Mouse (Mus musculus) intestine, postnatal 0 days (tissue): ENCODE data around the gene Galnt7. TPM values are rescaled to one million over a fixed set of nuclear protein-coding genes. Genes with fewer than 3 reads are reported as not detected.
"Not testable (repeated sequence)": the region's sequence is repeated elsewhere in the genome, so short reads cannot be mapped to it uniquely, and the experiment has no call there.

Source experiments
- ATAC-seq: fragments of 200-750 bp; cut with Nextera tagmentation; 2 replicates; pipeline ENCODE4 v1.8.0; 2017; ENCODE audit warnings: mild to moderate bottlenecking, moderate TSS enrichment, moderate library complexity
- H3K27ac ChIP-seq: fragments of 300-500 bp; sonication (generic); 2 replicates; pipeline ENCODE4 v1.5.1; 2014; ENCODE audit warnings: mild to moderate bottlenecking, low read depth, low read length, moderate library complexity
- H3K27me3 ChIP-seq: fragments of 300-500 bp; sonication (generic); replicated peaks from 2 replicates; pipeline ENCODE4 v1.6.1; 2014; ENCODE audit warnings: low read length, mixed read lengths; ENCODE audit not compliant: control insufficient read depth, insufficient read depth
- H3K36me3 ChIP-seq: fragments of 300-500 bp; sonication (generic); 2 replicates; pipeline ENCODE4 v1.6.1; 2014; ENCODE audit warnings: mild to moderate bottlenecking, moderate library complexity; ENCODE audit not compliant: control insufficient read depth, insufficient read depth
- H3K4me1 ChIP-seq: fragments of 300-500 bp; sonication (generic); replicated peaks from 2 replicates; pipeline ENCODE4 v1.6.1; 2014; ENCODE audit warnings: antibody characterized with exemption, low read length, mixed read lengths; ENCODE audit not compliant: control insufficient read depth, insufficient read depth
- H3K4me2 ChIP-seq: fragments of 300-500 bp; sonication (generic); replicated peaks from 2 replicates; pipeline ENCODE4 v1.6.1; 2014; ENCODE audit warnings: low read depth, mild to moderate bottlenecking, moderate library complexity
- H3K4me3 ChIP-seq: fragments of 300-500 bp; sonication (generic); 2 replicates; pipeline ENCODE4 v1.5.1; 2014; ENCODE audit warnings: low read depth, low read length
- H3K9ac ChIP-seq: fragments of 300-500 bp; sonication (generic); 2 replicates; pipeline ENCODE4 v1.6.1; 2014; ENCODE audit warnings: mild to moderate bottlenecking, low read depth, low read length
- H3K9me3 ChIP-seq: fragments of 300-500 bp; sonication (generic); 2 replicates; pipeline ENCODE4 v1.6.1; 2016; ENCODE audit warnings: mixed run types; ENCODE audit not compliant: control insufficient read depth
- CTCF ChIP-seq: sonication (generic); IDR thresholded peaks from 2 replicates; pipeline ENCODE4 v1.5.1; 2016; ENCODE audit warnings: low read depth, mild to moderate bottlenecking, control low read depth, antibody characterized with exemption, moderate library complexity
- WGBS: fragments of 180-500 bp; shearing (Covaris S2); extraction: QIAGEN DNeasy Blood & Tissue Kit; methylation state at CpG from one replicate; pipeline ENCODE4 v1.1.7; 2014; 5-methylcytosine and 5-hydroxymethylcytosine counted together
- polyA plus RNA-seq: library from polyadenylated mRNA; unstranded; fragments of >200 nt; fragmentation: Nextera tagmentation; extraction: Ambion mirVana; gene quantifications from 2 replicates; pipeline ENCODE4 v1.2.1, GENCODE M21; 2015

The Galnt7 gene
- polyA plus RNA-seq, 1 experiment from 2014 or later, result 20.2 TPM

DNA sequence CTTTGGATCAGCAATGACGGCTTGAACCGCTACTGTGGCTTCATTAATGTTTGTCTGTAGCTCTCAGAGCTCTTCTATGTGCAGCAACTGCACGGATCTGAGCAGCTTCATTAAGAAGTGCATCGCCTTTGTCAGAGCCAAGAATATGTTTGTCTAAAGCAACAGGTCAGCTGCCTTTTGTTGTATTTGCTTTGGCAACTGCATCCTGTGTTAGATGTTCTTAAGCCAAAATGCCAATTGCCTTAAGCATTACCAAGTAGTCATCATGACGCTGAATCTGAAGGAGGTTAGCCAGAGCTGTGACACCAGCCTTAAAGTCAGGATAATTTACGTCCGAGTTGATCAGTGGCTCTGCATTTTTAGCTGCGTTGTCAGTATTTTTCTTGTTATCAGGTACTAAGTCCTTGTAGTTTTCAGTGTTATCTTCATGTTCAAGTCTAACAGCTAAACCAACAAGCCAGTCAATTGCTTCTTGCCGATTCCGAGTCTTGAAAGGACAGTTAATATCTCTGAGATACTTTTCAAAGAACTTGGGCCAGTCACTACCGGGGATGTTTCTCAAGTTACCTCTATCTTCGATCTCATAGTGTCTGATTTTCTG, 132.5 kb downstream of the Galnt7 start:
- no peaks in the 10 kb centered on the region for H3K4me1 ChIP-seq
- 71% methylated on average over 12 of the region's 12 CpGs for WGBS

DNA sequence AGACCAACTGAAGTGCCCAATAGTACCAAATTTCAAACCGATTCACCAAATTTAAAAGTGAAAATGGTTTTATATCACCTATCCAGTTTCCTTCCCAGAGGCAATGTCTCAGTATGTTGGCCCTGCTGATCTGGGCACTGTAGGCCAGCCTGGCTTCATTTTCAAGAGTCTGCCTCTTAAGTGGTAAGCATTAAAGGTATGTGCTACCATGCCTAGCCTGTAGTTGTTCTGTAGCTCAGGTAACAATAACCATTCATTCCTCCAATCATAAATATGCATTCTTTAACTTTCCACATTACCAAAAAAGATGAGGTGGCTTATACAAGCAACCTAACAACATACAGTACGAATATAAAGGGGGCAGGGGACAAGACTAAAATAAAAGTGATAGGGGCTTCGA, 135.1 kb downstream of the Galnt7 start:
- Histone ChIP-seq H3K36me3 (peaks cover 18% of the 10 kb centered on the region), H3K4me3 (no peak overlapping the region), H3K4me1 (no peaks in the 10 kb centered on the region), H3K9me3 (no peaks in the 10 kb centered on the region), H3K4me2 (no peak overlapping the region), H3K27me3 (no peaks in the 10 kb centered on the region), H3K9ac (no peak overlapping the region), H3K27ac (no peak overlapping the region)
- ATAC-seq, result no peak
- no peak for TF ChIP-seq CTCF
- WGBS, result 91% methylated on average over 3 of the region's 3 CpGs

More for the DNA sequence above, 132.5 kb downstream of the Galnt7 start:
- H3K9me3 ChIP-seq, result no peaks in the 10 kb centered on the region
- H3K27ac ChIP-seq, result no peak overlapping the region
- H3K36me3 ChIP-seq, result peaks cover 23% of the 10 kb centered on the region
- no peak overlapping the region for H3K4me3 ChIP-seq
- no peaks in the 10 kb centered on the region for H3K27me3 ChIP-seq
- no peak overlapping the region for H3K9ac ChIP-seq
- no peak overlapping the region for H3K4me2 ChIP-seq
- ATAC-seq, result 0 out of 2 replicates have a peak, but pooled peaks have one; percentile 20
- TF ChIP-seq CTCF, result no peak

DNA sequence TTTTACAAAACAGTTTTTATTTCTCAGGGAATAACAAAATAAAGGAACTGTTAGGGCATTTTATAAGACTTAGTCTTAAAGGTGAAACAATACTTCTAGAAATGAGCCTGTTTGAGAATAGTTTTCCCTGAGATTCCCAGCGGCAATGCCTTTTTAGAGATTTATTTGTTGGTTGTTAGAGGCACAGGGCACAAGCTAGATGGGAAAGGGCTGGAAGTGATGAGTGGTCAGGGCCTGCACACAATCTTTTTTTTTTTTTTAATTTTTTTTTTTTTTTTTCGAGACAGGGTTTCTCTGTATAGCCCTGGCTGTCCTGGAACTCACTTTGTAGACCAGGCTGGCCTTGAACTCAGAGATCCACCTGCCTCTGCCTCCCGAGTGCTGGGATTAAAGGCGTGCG, 136.1 kb downstream of the Galnt7 start:
- not testable (repeated sequence) for H3K36me3 ChIP-seq, H3K27me3 ChIP-seq, H3K27ac ChIP-seq, ATAC-seq, H3K9ac ChIP-seq, H3K4me2 ChIP-seq, H3K4me3 ChIP-seq, H3K4me1 ChIP-seq, H3K9me3 ChIP-seq
- 88% methylated on average over 5 of the region's 5 CpGs for WGBS

DNA sequence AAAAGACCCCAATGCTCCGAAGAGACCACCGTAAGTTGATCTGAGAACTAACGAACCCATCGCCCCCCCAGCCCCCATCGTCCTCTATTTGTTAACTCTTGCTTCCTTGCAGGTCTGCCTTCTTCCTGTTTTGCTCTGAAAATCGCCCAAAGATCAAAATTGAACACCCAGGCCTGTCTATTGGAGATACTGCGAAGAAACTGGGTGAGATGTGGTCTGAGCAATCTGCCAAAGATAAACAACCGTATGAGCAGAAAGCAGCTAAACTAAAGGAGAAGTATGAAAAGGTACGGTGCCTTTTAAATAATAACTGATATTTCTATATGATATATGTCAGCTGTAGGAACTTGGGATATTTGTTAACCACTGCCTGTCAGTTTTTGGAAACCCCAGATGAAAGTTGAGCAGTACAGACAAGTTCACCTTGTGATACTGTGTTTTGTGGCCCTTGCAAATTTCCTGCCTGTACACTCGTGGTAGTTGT, 139.6 kb downstream of the Galnt7 start:
- H3K9me3 ChIP-seq, H3K36me3 ChIP-seq, ATAC-seq, H3K4me1 ChIP-seq, H3K27ac ChIP-seq, H3K27me3 ChIP-seq: not testable (repeated sequence)
- Histone ChIP-seq H3K4me2 (peak overlapping the region; percentile 65), H3K9ac (peak overlapping the region; percentile 100; the same call in 1 of the 2 replicates), H3K4me3 (peak overlapping the region; percentile 73)
- 3% methylated on average over 9 of the region's 10 CpGs for WGBS

DNA sequence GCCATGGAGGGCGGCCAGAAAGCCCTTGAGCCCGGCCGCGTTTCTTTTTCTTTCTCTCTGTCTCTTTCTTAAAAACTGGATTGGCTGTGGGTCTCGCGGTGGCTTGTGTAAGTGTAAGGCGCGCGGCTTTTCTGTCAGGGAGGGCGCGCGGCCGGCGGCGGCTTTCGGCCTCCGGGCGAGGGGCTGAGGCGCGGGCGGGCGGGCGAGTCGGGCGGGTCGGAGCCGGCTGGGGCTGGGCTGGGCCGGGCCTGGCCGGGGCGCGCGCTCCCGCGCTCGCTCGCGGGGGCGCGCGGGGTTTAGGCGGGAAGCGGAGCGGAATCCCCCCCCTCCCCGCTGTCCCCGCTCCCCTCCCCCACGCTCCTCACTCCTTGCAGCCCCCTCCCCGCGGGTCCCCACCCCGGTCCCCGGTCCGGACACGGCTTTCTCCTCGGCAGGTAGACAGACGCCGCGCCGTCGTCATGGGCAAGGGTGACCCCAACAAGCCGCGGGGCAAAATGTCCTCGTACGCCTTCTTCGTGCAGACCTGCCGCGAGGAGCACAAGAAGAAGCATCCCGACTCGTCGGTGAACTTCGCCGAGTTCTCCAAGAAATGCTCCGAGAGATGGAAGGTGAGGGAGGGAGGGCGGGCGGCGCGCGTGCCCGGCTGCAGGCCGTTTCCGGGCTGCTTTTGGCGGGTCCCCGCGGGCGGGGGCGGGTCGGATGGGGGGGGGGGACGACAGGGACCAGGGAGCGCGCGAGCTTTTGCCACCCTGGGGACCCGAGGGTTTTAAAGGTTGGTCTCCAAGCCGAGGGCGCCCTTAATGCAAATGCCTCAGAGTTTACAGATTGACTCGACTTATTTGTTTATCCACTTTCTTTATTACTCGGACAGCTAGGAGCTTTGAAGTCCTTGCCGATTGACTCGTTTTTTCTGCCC, 140.4 kb downstream of the Galnt7 start:
- peak overlapping the region; percentile 73 for H3K4me3 ChIP-seq
- no peaks in the 10 kb centered on the region for H3K27me3 ChIP-seq
- no peak for TF ChIP-seq CTCF
- peak overlapping the region; percentile 65 for H3K4me2 ChIP-seq
- peak; percentile 50 for ATAC-seq
- H3K27ac ChIP-seq, result peak overlapping the region; percentile 100
- no peaks in the 10 kb centered on the region for H3K4me1 ChIP-seq
- peaks cover 9% of the 10 kb centered on the region for H3K36me3 ChIP-seq
- H3K9me3 ChIP-seq, result no peaks in the 10 kb centered on the region
- H3K9ac ChIP-seq, result peak overlapping the region; percentile 100
- WGBS, result under 1% methylated on average over 57 of the region's 96 CpGs

DNA sequence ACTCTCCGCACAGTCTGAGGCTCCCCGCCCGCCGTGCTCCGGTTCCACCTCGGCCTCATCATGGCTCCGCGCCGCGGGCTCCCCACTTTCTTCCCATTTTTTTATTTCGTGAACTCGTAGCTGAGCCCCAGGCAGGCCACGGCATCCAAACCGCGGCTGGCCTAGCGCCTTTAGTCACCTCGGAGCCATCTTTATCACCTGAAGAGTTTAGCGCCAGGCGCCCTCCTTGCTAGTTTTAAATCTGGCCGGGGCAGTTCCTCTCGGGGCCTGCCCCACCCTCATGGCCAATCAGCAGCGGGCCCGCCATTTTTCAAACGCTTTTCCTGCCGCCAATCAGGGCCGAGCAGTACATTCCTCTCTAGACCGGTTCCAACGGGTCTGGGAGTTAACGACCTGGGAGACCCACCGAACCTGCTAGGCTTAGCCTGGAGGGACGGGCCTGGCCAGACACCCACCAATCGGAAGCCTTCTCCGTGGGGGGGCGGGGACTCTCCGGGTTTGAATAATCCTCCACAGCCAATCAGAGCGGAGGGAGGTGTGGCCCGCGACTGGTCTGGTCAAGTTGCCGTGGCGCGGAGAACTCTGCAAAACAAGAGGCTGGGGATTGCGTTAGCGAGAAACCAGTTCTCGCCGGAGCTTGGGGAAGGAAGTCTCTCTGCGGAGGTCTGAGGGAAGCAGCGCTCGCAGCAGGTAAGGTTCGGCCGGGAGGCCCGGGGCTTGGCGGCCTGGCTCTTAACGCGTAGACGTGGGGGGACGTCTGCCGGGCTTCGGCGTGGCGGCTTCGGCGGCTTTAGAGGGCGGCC, 141.3 kb downstream of the Galnt7 start, which contains the start of gene Hmgb2:
Hmgb2 (plus strand) TSS at position 592 of the 803 bp plus-strand sequence.
- Histone ChIP-seq H3K9ac (peak within 1 kb of the TSS; percentile 100), H3K4me1 (no peaks in the 10 kb centered on the region), H3K4me3 (peak within 1 kb of the TSS; percentile 73), H3K36me3 (peaks cover 6% of the 10 kb centered on the region), H3K4me2 (peak within 1 kb of the TSS; percentile 97), H3K9me3 (no peaks in the 10 kb centered on the region), H3K27me3 (no peaks in the 10 kb centered on the region), H3K27ac (peak within 1 kb of the TSS; percentile 100)
- peak; percentile 100 for ATAC-seq
- 0% methylated on average over 63 of the region's 63 CpGs for WGBS
- TF ChIP-seq CTCF, result no peak
